Mouse (Mus musculus): ENCODE data around the gene Kcnab3.
"Not testable (repeated sequence)": the region's sequence is repeated elsewhere in the genome, so short reads cannot be mapped to it uniquely, and the experiment has no call there.

- TF ChIP-seq CTCF (IDR thresholded peaks at IDR 0.05; ENCODE audit: extremely low read depth, insufficient read length, insufficient replicate concordance, low read depth, low read length); POLR2A (IDR thresholded peaks at IDR 0.05; ENCODE audit: low read depth, low read length): not testable (repeated sequence)
Observed at GRCm38 (mm10) chr11:69318000-69318399, 8.1 kb upstream of the Kcnab3 start.

Measured in small intestine, adult 2 months (tissue).